Mouse (Mus musculus) olfactory bulb, adult 2 months (tissue): ENCODE measurements around the gene Art3.

Source experiments
- CTCF ChIP-seq: fragments of 200-500 bp; IDR thresholded peaks from 2 replicates; pipeline ENCODE4 v1.5.1; 2012; ENCODE audit warnings: low read depth, mild to moderate bottlenecking, low read length, moderate library complexity; ENCODE audit not compliant: insufficient read depth
- POLR2A ChIP-seq: fragments of 200-500 bp; IDR thresholded peaks from 2 replicates; pipeline ENCODE4 v1.6.1; 2012; ENCODE audit warnings: mild to moderate bottlenecking, low read depth, low read length, moderate library complexity; ENCODE audit not compliant: insufficient read depth

- TF ChIP-seq CTCF: no peak
- no peak for TF ChIP-seq POLR2A
Observed at GRCm38 (mm10) chr5:92413271-92413981, 81.8 kb downstream of the Art3 start.
